Mouse (Mus musculus): Measurements from ENCODE around the gene Agpat3.
"Not testable (repeated sequence)": the region's sequence is repeated elsewhere in the genome, so short reads cannot be mapped to it uniquely, and the experiment has no call there.

Agpat3 gene

DNA sequence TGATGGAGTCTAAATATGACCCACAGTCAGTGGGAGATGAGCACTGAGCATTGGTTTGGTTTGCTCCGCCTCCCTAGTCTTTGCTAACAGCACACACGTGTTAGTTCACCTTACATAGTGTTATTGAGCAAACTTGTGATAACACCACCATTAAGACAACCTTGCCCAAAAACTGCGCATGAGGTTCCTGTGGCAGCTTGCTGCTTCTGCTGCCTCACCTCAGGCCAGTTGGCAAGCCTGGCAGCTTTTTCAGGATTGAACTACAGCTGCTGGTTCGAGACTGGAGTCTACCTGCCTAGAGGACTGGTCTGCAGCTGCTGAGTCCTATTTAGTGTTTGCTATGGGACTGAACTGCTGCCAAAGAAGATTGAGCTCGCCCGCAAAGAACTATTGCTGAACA is 11.1 kb upstream of the Agpat3 start:
- peak; percentile 87 for DNase-seq (ENCODE audit: extremely low read depth, low read depth, low spot score)

DNA sequence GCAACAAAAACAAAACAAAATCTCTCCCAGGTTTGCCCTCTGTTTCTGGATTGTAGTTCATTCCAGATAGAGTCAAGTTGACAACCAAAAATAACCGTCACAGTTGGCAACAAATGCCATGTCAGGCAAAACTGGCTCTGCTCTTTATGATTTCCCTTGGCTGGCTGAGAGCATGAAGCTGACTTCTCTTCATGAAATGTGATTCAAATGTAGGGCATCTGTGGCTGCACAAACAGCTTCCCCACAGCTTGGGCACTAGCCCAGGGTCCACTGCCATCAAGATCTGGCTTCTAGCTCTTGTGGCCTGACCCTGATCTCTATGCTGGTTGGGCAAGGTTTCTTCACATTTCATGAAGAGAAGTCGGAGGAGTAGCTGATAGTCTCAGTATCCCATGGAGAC is 9.7 kb upstream of the Agpat3 start:
- DNase-seq (ENCODE audit: extremely low read depth, low read depth, low spot score) = no peak

DNA sequence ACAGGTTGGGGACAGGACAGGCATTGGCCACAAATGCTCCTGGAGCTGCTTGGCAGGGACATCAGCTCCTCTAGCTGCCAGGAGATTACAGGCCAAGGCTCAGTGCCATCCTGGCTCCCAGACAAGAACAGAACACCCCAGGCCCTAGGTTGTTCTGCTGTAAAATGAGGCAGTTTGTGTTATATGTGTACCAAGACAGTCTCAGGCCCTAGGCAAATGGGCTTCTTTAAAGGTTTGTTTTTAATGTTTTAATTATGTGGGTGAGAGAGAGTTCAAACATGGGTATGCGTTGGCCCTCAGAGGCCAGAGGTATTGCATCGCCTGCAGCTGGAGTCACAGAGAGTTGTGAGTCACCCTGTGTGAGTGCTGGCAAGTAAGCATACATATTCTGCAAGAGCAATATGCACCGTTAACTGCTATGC is 8.0 kb upstream of the Agpat3 start:
- peak; percentile 98 for DNase-seq (ENCODE audit: extremely low read depth, low read depth, low spot score)

DNA sequence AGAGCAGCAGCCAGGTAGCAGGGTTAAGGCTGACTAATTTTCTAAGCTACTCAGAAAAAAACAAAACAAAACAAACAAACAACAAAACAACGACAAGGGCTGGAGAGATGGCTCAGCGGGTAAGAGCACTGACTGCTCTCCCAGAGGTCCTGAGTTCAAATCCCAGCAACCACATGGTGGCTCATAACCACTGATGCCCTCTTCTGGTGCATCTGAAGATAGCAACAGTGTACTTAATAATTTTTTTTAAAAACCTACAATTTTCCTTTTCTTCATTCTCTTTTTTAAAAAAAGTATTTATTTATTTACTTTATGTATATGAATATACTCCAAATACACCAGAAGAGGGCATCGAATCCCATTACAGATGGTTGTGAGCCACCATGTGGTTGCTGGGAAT is 6.7 kb upstream of the Agpat3 start:
- not testable (repeated sequence) for DNase-seq (ENCODE audit: extremely low read depth, low read depth, low spot score)

DNA sequence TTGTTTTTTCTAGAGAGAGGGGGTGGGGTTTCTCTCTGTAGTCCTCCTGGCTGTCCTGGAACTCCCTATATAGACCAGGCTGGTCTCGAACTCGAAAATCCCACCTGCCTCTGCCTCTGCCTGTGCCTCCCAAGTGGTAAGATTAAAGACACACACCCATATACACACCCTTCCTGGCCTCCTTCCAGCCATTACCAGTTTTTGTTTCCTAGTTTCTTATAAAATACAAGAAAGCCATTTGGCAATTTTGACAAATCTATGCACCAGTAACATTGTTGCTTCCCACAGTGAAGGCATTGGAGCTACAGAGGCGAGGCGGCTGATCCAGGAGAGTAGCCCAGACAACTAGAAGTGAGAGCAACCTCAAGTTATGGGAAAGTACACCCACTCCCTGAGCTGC is 6.0 kb upstream of the Agpat3 start:
- no peak for DNase-seq (ENCODE audit: extremely low read depth, low read depth, low spot score)

DNA sequence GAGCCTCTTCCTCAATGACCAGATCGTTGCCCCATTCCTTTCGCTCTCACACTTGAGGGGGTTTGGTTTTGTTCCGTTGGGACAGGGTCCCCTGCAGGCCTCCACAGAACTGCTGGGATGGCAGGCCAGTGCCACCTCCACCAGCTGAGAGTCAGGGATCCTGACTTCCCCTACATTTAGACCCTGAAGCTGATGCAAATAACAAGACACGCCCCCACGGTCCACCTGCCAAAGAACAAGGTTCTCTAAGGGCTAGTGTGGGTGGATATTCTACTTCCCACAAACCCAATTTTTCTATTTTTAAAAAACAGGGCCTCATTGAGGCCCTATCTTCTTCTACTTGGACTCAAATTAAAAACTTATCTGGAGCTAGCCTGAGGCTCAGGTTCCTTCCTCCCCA is 5.5 kb upstream of the Agpat3 start:
- DNase-seq (ENCODE audit: extremely low read depth, low read depth, low spot score) = no peak

DNA sequence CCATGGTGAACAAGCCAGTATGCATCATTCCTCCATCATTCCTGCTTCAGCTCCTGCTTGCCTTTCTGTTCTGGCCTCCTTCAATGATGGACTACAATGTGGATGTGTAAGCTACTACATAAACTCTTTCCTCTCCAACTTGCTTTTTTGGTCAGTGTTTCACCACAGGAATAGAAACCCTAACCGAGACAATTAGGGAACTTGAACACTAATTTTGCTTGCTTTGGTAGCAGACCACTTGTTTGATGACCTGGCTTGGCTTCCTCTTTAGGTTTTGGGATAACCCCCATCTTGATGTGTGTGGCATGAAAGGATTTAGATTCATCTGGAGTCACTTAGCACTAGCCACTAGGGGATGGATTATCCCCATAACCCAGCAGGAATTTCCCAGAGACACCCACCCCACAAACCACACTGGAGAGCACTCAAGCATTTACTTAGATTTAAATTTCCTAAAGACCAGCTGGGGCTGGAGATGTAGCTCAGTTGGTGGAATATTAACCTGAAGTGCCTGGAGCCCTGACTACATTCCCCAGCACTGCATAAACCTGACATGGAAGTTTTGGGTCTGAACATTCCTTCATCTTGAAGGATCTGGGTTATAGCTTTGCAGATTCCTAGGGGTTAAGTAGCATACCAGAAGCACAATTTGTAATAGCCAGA is 3.8 kb upstream of the Agpat3 start:
- DNase-seq (ENCODE audit: extremely low read depth, low read depth, low spot score) = no peak

DNA sequence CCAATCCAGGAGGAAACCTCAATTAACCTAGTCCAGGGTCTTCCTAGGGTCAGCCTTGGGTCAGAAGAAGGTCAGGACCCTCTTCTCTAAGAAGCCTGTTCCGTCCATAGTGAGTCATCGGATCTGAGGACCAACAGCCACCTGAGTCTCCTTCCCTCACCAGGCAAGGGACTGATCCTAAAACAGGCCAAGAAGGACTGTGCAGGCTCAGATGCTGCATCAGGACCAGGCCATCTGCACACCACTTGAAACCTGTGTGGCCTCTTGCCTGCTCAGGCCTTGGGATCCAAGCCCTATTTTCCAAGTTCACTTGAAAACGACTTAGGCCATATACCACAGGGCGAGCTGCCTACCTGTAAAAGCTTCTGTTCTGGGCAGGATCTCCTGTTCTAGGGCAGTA is 907 bp upstream of the Agpat3 start:
- no peak for DNase-seq (ENCODE audit: extremely low read depth, low read depth, low spot score)

DNA sequence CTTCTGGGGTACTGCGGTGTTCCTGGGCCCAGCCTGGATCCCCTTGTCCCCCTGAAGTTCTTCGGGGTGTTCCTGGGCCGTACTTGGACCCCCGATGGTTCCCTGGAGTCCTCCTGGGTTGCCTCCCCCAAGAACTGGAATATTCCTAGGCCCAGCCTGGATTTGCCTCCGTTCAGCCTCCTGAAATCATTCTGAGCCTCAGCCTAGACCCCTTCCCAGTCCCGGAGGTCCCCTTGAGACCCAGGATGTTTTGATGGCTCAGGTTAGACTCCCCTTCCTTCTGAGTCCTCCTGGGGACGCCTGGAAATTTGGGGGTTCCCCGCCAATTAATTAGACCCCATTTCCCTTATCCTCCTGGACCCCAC is 359 bp upstream of the Agpat3 start:
- no peak for DNase-seq (ENCODE audit: extremely low read depth, low read depth, low spot score)

DNA sequence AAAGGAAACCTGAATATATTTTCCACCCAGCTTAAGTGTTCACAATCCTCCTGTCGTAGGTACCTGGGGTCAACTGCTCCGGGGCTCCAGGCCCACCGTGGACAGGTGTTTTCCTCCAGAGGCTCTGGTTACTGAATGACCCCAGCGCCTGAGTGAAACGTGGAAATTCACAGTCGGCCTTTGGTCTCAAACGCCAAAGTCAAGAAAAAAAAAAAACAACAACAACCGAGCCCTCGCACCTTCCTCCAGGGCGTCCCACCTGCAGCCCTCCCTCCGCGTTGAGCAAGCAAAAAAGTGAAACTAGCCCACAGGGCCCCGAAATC is 764 bp downstream of the Agpat3 start:
- DNase-seq (ENCODE audit: extremely low read depth, low read depth, low spot score) = no peak

DNA sequence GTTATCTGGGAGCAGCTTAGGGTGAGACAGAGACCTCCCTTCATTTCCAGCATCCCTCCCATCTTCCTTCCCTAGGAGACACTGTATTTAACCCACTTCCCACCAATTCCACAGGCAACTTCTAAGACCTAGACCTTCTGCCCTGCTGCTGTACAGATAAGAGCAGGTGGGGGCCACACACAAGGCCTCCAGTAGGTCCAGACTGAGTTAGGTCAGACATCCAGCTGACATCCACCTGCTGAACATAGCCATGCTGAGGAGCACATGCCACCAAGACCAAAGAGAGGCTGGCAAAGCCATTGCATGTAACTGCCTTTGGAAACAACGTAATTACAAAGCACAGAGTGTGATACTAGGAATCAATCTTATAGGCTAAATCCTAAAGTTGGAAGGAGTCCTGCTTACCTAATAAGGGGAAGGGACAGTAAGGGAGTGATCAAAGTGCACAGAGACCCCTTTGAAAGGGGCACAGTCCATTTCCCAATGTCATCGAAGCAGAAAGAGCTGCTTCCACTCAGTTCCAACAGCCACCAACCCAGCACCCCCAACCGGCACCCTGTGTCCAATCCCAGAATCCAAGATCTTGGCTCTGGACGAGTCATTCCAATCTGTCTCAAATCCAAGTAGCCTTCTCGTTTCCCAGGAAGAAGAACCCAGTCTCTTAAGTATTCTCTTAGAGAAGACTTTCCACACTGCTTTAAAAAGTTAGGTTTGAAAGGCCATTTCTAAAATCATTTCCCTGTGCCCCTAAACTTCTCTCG is 1.3 kb downstream of the Agpat3 start:
- no peak for DNase-seq (ENCODE audit: extremely low read depth, low read depth, low spot score)

DNA sequence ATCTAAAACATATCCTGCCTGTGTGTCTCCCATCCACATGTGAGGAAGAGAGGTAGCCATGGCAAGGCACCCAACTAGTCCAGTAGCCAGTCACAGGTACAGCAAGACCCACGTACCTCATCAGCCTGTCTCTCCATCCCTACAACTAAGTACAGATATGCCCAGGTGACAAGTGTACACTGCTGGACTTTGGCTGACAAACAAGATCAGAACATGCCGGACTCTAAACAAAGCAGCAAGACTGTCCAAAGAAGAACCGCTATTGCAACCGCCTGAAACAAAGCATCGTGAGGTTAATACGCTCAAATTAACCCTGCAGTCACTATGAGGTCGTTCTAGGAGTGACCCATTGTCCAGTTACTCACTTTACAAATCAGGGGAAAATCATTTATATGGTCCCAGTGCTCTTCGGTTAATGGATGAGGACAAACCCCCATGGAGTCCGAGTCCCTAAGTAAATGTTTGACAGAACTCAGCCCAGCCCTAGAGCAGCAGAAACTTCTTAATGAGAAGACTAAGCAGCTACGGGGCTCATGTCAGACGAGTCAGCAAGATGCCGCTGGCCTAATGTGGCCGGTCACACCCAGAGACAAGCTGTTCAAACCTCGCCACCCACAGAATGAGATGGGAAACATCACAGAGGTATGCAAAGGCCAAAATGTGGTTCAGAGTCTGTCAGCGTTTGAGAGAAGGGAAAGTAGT is 2.7 kb downstream of the Agpat3 start:
- no peak for DNase-seq (ENCODE audit: extremely low read depth, low read depth, low spot score)

DNA sequence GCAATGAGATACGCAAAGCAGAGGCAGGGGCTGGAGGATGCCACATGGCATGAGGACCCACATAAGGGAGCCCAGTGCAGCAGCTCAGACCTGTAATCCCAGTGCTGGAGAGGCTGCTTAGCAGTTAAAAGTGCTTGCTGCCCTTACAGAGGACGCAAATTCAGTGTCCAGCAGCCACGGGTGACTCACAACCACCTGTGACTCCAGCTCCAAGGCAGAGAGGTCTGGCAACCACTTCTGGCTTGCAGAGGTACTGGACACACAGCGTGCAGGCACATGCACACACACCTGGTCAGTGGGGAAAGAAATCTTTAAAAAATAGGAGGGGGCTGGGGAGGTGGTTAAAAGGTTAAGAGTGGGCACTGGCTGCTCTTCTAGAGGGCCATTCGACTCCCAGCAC is 4.1 kb downstream of the Agpat3 start:
- DNase-seq (ENCODE audit: extremely low read depth, low read depth, low spot score) = no peak

DNA sequence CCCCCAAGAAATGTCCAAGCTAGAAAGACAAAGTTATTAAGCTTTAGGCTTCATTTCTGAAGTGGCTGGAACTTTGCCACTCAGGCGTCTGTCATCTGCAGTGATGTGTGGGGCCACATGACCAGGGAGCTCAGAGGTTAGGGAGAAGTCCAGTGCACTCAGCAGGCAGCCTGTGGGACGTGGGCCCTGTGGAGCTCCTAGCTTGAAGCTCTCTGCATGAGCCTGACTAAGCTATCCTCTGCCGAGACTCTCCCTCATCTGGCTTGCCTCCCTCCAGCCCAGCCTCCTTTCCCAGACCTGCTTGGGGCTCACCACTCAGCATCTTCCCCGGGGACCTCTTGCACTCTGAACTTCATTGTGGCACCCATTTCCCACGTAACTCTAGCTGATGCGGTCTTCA is 4.8 kb downstream of the Agpat3 start:
- DNase-seq (ENCODE audit: extremely low read depth, low read depth, low spot score) = no peak

DNA sequence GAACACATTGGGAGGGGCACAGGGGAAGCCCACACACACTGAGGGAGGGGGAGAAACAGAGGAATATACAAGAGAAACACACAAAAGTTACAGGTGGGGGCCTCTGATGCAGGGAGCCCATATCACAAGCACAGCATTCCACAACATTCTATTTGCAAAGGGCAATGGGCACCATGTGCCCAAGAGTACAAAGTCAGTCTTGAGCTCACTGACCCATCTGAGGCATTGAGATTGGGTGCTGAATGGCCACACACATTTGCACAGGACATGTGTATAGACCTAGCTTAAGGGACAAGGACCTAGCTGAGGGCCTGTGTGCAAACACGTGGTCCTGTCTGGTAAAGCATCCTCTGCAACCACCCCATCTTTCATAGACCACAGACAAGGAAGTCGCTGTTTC is 6.8 kb downstream of the Agpat3 start:
- no peak for DNase-seq (ENCODE audit: extremely low read depth, low read depth, low spot score)

DNA sequence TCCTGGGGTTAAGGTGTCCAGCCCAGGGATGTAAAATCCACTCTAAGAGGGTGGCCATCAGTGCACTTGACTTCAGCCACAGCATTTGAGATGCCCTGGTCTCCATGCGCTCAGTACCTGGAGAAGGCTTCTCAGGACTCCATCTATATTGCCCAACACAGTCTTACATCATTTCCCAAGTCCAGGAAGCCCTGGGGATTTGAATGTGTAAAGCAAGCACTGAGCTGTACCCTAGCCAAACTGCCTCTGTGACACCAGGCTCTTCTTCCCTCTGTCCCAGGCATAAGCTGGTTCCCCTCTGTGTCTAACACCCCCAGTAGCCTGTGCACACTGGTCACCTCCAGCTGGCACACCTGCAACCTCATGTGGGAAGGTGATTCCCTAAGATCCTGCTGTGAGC is 10.2 kb downstream of the Agpat3 start:
- DNase-seq (ENCODE audit: extremely low read depth, low read depth, low spot score) = no peak

DNA sequence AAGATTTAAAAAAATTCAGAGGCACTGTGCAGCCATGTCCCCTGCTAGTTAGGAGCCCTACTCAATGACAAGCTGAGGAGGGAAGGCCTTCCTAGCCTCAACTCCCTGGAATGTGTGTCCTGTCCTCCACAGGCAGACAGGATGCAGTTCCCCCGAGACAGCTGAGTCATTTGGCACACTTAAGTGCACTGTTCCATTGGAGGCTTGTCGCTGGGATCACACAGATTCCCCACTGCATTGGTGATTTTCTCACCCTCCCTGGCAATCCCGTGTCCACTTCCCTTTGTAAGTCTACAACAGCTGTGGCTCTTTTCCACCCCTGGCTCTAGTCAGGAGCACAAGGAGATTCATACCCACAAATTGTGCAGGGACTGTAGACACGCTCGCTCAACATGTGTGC is 14.1 kb downstream of the Agpat3 start:
- no peak for DNase-seq (ENCODE audit: extremely low read depth, low read depth, low spot score)

DNA sequence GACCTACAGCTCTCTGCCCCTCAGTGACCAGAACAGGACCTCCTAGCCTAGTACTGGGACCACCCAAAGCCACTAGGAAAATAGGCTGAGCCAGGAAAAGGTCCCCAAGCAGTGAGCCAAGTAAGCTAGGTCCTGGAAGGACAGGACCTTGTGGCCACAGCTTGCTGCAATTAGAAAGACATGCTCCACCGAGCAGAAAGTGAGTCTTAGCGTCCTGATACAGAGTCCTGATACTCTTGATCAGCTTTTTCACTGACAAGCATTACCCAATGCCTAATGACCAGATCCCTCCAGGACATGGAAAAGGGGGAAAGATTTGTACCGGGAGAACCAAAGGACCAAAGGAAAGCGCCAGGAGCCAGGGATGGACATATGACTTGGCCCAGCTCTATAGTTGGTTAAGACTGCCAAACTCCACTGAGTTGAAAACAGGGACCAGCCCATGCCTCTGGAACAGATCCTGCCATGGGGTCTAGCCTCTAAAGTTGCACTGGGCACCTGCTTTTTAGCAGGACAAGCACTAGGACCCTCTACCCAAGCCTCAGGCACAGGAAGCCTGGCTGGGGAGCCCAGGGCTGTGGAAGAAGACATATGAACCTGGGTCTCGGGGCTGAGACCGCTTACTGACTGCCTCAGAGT is 17.2 kb downstream of the Agpat3 start:
- no peak for DNase-seq (ENCODE audit: extremely low read depth, low read depth, low spot score)

DNA sequence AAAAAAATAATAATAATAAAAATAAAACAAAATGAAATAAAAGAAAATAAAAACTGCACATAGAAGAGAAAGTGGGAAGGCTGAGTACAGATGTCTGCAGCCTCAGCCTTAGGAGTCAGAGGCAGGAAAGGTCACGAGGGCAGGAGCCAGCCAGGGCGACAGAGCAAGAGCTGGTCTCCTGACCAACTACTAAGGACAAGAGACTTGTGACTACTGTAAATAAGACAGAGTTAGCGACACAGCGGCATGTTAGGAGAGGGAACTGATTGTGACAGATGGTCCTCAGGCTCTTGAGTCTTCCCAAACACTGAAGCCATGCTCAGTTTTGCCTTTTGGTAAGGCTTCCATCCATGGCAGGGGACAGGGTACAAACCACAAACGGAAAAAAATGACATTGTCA is 20.7 kb downstream of the Agpat3 start:
- no peak for DNase-seq (ENCODE audit: extremely low read depth, low read depth, low spot score)

DNA sequence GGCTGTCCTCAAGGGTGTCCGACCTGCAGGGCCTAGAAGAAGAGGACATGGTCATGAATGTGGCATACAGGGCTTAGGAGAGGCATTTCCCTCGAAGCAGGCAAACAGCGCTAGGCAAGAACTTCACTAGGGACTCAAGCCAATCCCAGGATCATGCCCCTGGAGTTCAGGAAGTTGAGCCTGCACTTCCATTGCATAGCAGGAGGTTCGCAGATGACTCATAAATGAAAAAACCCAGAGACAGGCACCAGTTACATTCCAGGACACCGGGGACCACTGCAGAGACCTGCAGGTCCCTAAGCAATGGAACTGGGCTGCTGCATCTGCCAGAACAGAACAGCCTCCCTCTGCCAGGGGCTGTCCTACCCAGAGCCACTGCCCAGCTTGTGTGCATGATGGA is 23.0 kb downstream of the Agpat3 start:
- no peak for DNase-seq (ENCODE audit: extremely low read depth, low read depth, low spot score)

DNA sequence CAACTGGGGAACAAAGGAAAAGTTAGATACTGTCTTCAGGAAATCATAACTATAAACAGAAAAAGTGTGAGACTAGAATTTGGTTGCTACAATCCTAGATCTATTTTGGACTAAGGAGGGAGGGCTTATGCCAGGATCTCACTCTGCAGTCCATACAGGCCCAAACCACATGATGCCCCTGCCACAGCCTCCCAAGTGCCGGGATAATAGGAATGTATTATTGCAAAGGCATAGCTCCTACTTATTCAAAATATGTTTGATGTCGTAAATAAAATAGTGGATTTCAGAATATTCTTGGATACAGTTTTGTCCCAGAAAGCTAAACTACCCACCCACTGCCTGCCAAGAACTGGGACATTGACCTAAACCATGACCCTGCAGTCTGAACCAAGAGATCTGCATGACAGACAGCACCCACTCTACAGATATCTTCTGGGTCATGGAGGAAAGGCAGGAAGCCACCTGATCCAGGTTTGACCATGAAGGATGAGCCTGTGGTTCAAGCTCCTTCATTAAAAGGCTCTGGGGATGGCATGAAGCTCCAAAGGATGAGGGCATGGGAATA is 24.2 kb downstream of the Agpat3 start:
- no peak for DNase-seq (ENCODE audit: extremely low read depth, low read depth, low spot score)
